Mouse (Mus musculus) monocyte, adult 2 months (primary cell): Measurements from ENCODE around the gene Rps11.
"Not testable (repeated sequence)": the region's sequence is repeated elsewhere in the genome, so short reads cannot be mapped to it uniquely, and the experiment has no call there.

Source experiments
- DNase-seq, 2 experiments: peaks; one replicate each; pipeline ENCODE4 v3.0.0; 2022; ENCODE audit warnings: low spot score in 2 of 2, low read depth in 1 of 2

Rps11 gene

GRCm38 (mm10) chr7:45124224-45125143 is at the start of gene Rps11:
TSS of gene Rps11 (minus strand) at chr7:45124439.
- DNase-seq: peak; percentile 98 to 99

DNA sequence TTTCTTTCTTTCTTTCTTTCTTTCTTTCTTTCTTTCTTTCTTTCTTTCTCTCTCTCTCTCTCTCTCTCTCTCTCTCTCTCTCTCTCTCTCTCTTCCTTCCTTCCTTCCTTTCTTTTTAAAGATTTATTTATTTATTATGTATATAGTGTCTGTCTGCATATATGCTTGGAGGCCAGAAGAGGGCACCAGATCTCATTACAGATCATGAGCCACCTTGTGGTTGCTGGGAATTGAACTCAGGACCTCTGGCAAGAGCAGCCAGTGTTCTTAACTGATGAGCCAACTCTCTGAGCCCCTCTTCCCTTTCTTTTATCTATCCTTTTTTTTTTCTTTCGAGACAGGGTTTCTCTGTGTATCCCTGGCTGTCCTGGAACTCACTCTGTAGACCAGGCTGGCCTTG is 49.5 kb upstream of the Rps11 start:
- DNase-seq: not testable (repeated sequence)

- DNase-seq: no peak
These were observed 48.7 kb upstream of the Rps11 start for GRCm38 (mm10) chr7:45172974-45173373.

DNA sequence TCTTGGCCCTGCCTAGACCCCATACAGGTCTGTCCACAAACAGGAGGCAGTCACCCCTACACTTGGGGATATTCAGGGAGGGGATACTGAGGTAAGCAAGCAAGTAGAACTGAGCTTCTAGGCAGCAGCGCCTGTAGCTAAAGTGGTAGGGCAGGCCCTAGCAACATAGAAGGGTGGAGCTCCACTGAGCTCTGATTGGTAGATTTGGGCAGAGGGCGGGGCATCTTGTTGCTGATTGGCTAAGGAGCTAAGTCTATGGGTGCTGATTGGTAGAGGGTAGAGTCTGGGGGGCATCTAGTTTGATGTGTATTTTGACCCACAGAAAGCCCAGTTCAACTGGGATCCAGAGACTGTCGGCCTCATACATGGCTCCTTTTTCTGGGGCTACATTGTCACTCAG is 45.3 kb upstream of the Rps11 start:
- no peak for DNase-seq

- DNase-seq: no peak
These were observed 44.4 kb upstream of the Rps11 start for GRCm38 (mm10) chr7:45168656-45169055.

DNA sequence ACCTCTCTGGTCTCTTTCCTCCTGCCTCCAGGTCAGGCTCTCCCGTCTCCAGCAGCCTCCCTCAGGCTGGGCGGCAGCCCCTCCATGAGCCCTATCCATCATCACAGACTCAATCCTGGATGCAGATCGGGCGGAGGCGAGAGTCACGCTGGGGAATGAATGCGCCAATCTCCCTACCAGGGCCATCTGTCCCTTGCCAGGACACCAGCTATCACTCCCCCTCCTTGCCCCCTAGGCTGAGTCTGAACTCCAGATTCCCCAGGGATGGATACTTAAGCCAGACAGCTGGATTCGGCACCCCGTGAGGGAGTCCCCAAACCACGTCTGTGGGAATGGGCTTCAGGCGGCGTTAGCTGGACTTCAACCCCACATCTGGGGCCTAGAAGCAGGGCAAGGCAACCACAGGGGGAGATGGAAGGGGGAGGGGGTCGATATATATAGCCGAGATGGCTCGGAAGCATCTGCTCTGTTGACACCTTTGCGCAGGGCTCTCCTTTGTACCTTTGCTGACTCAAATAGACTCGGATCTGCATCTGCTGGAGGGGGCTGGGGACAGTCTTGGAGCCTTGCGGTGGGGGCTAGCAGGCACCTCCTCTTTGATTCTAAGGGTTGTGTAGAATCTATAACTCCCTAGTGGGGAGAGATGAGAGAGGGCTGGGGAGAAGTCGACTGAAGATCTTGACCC is 43.7 kb upstream of the Rps11 start:
- DNase-seq: no peak

GRCm38 (mm10) chr7:45166950-45167401 is 42.7 kb upstream of the Rps11 start:
- no peak for DNase-seq

DNA sequence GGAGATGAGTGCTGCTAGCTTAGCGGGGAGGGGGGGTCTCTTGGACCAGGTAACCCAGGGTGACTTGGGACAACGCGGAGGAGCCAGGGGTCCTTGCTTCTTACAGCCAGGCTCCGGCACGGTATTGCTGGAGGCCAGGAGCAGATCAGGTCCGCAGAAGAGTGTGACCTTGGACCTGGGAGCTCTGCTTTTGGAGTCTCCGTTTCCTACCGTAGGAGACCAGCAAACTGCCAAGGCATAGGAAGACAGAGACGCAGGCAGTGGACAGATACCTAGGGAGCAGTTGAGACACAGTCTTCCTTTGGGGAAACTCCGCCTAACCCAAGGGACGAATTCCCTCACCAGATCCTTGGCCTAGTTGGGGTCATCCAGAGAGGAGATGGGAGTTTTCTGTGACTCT is 41.5 kb upstream of the Rps11 start:
- no peak for DNase-seq

DNA sequence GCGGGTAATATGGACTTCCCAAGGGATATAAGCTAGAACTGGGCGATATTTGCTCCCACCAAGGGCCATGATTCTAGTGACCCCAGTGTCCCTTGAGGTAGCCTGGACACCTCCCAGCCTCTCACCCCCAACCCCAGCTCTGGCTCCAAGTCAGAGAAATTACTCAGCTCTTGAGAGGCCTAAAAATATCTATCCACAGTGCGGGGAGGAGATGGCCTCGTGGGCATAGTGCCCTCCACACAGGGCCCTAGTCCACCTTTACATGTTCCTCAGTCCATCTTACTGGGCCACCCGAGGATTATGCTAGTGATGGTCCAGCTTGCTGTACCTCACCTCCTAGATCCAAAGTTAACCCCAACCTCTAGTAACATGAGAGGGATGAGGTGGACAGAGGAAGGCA is 40.6 kb upstream of the Rps11 start:
- DNase-seq: no peak

GRCm38 (mm10) chr7:45163735-45164490 is 39.7 kb upstream of the Rps11 start, which contains the start of gene Slc17a7:
TSS of gene Slc17a7 (plus strand) at chr7:45163949.
- no peak for DNase-seq

DNA sequence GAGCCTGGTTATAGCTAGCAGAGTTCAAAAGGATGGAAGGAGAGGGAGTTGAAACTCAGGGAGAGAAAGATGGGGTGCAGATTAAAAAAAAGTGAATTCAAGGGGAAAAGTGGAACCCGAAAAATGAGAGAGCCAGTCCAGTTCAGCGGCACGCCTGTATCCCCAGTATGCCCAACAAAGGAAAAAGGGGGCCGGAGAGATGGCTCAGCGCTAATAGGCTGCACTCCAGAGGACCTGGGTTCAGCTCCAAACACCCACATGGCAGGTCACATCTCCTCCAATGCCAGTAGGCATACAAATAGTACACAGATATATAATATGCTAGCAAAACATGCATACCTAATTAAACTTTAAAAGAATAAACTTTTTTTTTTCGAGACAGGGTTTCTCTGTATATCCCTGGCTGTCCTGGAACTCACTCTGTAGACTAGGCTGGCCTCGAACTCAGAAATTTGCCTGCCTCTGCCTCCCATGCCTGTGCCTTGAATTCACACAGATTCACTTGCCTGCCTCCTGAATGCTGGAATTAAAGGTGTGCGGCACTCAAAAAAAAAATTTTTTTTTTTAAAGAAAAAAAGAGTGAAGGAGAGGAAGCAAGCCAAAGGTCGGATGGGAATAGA is 38.9 kb upstream of the Rps11 start:
- DNase-seq: no peak

- no peak for DNase-seq
These were observed 38.3 kb upstream of the Rps11 start for GRCm38 (mm10) chr7:45162551-45162950.

GRCm38 (mm10) chr7:45161612-45162473 is 37.6 kb upstream of the Rps11 start:
- peak in 1 of 2 experiments; percentile 73 for DNase-seq

GRCm38 (mm10) chr7:45160866-45161265 is 36.6 kb upstream of the Rps11 start:
- DNase-seq: no peak

DNA sequence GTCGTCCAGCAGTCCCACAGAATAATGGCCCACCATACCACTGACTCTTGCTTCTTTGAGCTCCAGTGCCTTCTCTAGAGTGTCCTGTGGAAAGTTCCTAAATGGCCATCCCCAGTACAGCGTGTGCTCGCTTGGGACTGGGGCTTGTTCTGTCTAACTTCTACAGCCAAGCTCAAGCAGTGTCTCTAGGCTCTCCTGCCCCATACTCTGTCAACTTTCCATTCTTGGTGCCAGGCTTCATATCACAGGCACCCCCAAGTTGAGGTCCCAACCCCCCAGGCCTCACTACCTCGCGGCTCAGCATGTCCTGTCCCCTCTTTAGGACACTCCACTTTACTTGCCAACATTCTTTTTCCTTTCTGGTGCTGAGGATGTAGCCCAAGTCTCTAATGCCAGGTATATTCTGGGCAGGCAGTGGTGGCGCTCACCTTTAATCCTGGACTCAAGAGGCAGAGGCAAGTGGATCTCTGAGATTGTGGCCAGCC is 36.1 kb upstream of the Rps11 start:
- DNase-seq: no peak

DNA sequence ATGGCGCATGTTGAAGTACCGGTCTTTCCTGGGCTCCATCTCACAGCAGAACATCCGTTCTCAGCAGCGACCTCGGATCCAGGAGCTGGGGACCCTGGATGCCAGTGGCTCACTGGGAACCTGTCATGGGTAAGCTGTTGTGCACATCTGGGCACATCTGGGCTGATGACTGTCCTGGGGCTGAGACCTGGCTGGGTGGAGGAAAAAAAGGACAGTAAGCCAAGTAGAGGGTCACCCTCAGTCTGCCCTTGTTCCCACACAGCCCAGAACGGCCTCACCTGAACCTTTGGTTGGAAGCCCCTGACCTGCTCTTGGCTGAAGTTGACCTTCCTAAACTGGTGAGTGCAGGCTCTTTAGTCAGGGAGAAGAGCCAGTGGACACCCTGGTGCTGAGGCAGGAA is 34.8 kb upstream of the Rps11 start:
- DNase-seq: no peak

GRCm38 (mm10) chr7:45157459-45157858 is 33.2 kb upstream of the Rps11 start:
- DNase-seq: no peak

DNA sequence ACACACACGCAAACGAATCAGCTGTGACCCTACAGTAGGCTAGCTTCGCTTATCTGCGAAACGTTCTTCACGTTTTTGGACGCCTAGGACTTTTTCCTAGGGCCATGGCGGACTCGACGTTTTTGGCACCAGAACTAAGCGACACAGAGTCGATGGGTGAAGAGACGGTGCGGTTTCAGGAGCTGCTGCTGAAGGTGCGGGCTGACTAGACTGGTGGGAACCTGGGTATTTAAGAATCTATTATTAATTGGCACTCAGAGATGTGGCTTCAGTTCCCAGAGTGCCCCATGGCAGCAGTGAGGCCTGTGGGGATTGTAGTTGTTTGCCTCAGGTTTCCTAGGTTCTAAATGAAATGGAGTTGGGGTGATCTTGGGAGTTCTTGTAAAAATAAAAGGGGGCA is 32.0 kb upstream of the Rps11 start:
- no peak for DNase-seq

- no peak for DNase-seq
These were observed 31.4 kb upstream of the Rps11 start for GRCm38 (mm10) chr7:45155590-45155989.

- peak; percentile 27 to 49 for DNase-seq
These were observed 30.8 kb upstream of the Rps11 start for GRCm38 (mm10) chr7:45154993-45155514.
